Mouse (Mus musculus): ENCODE measurements around the gene Cmas. TPM values are rescaled to one million over a fixed set of nuclear protein-coding genes. Genes with fewer than 3 reads are reported as not detected.

Gene Cmas
- polyA plus RNA-seq, 1 experiment from 2014 or later: 85.6 TPM

- Histone ChIP-seq H3K27me3 (ENCODE audit: control insufficient read depth, insufficient read depth, low read length) (no peaks in the 10 kb centered on the region), H3K4me1 (ENCODE audit: control insufficient read depth, insufficient read depth, low read length) (no peaks in the 10 kb centered on the region), H3K4me3 (ENCODE audit: low read length) (no peak overlapping the region), H3K9me3 (ENCODE audit: control insufficient read depth, low read length) (no peaks in the 10 kb centered on the region), H3K36me3 (ENCODE audit: control insufficient read depth, insufficient read depth, low read length) (no peaks in the 10 kb centered on the region), H3K4me2 (replicated peaks; ENCODE audit: low read depth, low read length) (no peak overlapping the region), H3K27ac (ENCODE audit: low read depth, low read length) (no peak overlapping the region), H3K9ac (ENCODE audit: low read depth, low read length) (no peak overlapping the region)
- no peak for ATAC-seq (ENCODE audit: low FRiP score, low TSS enrichment)
- WGBS: 78% methylated on average over 7 of the region's 7 CpGs
These were observed 9.7 kb upstream of the Cmas start for GRCm38 (mm10) chr6:142746765-142747164.

DNA sequence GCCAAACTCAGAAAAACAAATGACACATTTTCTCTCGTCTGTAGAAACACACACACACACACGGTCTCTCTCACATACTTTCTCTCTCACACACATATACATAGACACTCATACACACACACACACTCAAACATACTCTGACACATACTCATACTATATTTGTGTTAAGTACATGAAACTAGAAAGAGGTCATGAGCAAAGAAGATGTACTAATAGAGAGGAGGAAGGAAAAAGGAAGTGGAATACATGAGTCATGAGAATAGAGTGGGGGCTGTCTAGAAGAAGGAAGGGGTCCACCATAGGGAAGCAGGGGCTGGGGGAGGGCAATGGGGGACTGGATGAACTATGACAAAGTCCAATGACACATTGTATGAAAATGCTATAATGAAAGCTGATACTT is 9.3 kb upstream of the Cmas start:
- WGBS: 83% methylated on average over 2 of the region's 2 CpGs
- H3K4me3 ChIP-seq (ENCODE audit: low read length): no peak overlapping the region
- H3K4me1 ChIP-seq (ENCODE audit: control insufficient read depth, insufficient read depth, low read length): no peaks in the 10 kb centered on the region
- H3K9me3 ChIP-seq (ENCODE audit: control insufficient read depth, low read length): no peaks in the 10 kb centered on the region
- no peaks in the 10 kb centered on the region for H3K27me3 ChIP-seq (ENCODE audit: control insufficient read depth, insufficient read depth, low read length)
- no peak overlapping the region for H3K9ac ChIP-seq (ENCODE audit: low read depth, low read length)
- H3K4me2 ChIP-seq (replicated peaks; ENCODE audit: low read depth, low read length): no peak overlapping the region
- H3K27ac ChIP-seq (ENCODE audit: low read depth, low read length): no peak overlapping the region
- H3K36me3 ChIP-seq (ENCODE audit: control insufficient read depth, insufficient read depth, low read length): no peaks in the 10 kb centered on the region
- no peak for ATAC-seq (ENCODE audit: low FRiP score, low TSS enrichment)

- H3K4me2 ChIP-seq (replicated peaks; ENCODE audit: low read depth, low read length): no peak overlapping the region
- H3K36me3 ChIP-seq (ENCODE audit: control insufficient read depth, insufficient read depth, low read length): no peaks in the 10 kb centered on the region
- H3K9me3 ChIP-seq (ENCODE audit: control insufficient read depth, low read length): no peaks in the 10 kb centered on the region
- no peaks in the 10 kb centered on the region for H3K4me1 ChIP-seq (ENCODE audit: control insufficient read depth, insufficient read depth, low read length)
- H3K27ac ChIP-seq (ENCODE audit: low read depth, low read length): no peak overlapping the region
- H3K9ac ChIP-seq (ENCODE audit: low read depth, low read length): no peak overlapping the region
- no peak overlapping the region for H3K4me3 ChIP-seq (ENCODE audit: low read length)
- peaks cover 4% of the 10 kb centered on the region; the same call in 1 of the 2 replicates for H3K27me3 ChIP-seq (ENCODE audit: control insufficient read depth, insufficient read depth, low read length)
- WGBS: 70% methylated on average over 8 of the region's 8 CpGs
- ATAC-seq (ENCODE audit: low FRiP score, low TSS enrichment): no peak
These were observed 8.3 kb upstream of the Cmas start for GRCm38 (mm10) chr6:142748057-142748708.

GRCm38 (mm10) chr6:142751365-142751764 is 5.1 kb upstream of the Cmas start:
- peaks cover 6% of the 10 kb centered on the region; the same call in 1 of the 2 replicates for H3K27me3 ChIP-seq (ENCODE audit: control insufficient read depth, insufficient read depth, low read length)
- no peak overlapping the region for H3K4me2 ChIP-seq (replicated peaks; ENCODE audit: low read depth, low read length)
- H3K4me1 ChIP-seq (ENCODE audit: control insufficient read depth, insufficient read depth, low read length): no peaks in the 10 kb centered on the region
- H3K9ac ChIP-seq (ENCODE audit: low read depth, low read length): no peak overlapping the region
- H3K9me3 ChIP-seq (ENCODE audit: control insufficient read depth, low read length): no peaks in the 10 kb centered on the region
- H3K36me3 ChIP-seq (ENCODE audit: control insufficient read depth, insufficient read depth, low read length): no peaks in the 10 kb centered on the region
- WGBS: 50% methylated on average over 9 of the region's 9 CpGs
- ATAC-seq (ENCODE audit: low FRiP score, low TSS enrichment): peak; percentile 47; the same call in 1 of the 2 replicates
- H3K27ac ChIP-seq (ENCODE audit: low read depth, low read length): no peak overlapping the region
- H3K4me3 ChIP-seq (ENCODE audit: low read length): no peak overlapping the region

- ATAC-seq (ENCODE audit: low FRiP score, low TSS enrichment): no peak
- Histone ChIP-seq H3K9ac (ENCODE audit: low read depth, low read length) (no peak overlapping the region), H3K9me3 (ENCODE audit: control insufficient read depth, low read length) (no peaks in the 10 kb centered on the region), H3K4me1 (ENCODE audit: control insufficient read depth, insufficient read depth, low read length) (no peaks in the 10 kb centered on the region), H3K27ac (ENCODE audit: low read depth, low read length) (no peak overlapping the region), H3K36me3 (ENCODE audit: control insufficient read depth, insufficient read depth, low read length) (no peaks in the 10 kb centered on the region), H3K27me3 (ENCODE audit: control insufficient read depth, insufficient read depth, low read length) (peaks cover 6% of the 10 kb centered on the region; the same call in 1 of the 2 replicates), H3K4me2 (replicated peaks; ENCODE audit: low read depth, low read length) (no peak overlapping the region), H3K4me3 (ENCODE audit: low read length) (no peak overlapping the region)
- 37% methylated on average over 14 of the region's 14 CpGs for WGBS
These were observed 3.9 kb upstream of the Cmas start for GRCm38 (mm10) chr6:142752331-142753246.

DNA sequence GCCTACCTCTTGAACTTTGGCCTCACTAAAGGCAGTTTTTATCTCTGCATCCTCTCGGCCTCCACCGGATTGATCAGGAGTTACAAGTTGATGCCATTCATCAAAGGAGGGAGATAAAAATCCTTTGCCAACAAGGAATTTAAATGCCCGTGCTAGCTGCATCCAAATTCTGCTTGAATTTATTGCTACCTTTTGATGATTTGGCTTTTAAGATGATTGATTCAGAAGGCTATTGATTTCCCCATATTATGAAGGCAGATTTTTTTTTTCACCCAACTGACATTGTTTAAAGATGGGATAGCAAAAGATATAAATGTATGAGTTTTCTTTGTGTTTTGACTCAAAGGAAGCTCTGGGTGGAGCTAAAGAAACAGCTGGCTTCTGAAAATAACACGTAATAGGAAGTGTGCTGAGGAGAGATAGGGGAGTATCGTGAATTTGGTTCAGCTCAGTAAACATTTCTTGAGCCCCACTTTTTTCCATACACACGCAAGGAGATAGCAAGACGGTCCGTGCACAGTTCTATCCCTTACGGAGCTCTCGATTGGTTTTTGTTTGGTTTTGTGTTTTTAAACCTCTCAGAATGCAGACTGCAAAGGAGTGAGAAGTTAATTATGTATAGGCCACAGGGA is 964 bp downstream of the Cmas start:
- H3K4me2 ChIP-seq (replicated peaks; ENCODE audit: low read depth, low read length): peak overlapping the region; percentile 84
- H3K9ac ChIP-seq (ENCODE audit: low read depth, low read length): peak overlapping the region; percentile 87
- no peaks in the 10 kb centered on the region for H3K9me3 ChIP-seq (ENCODE audit: control insufficient read depth, low read length)
- peaks cover 6% of the 10 kb centered on the region; the same call in 1 of the 2 replicates for H3K27me3 ChIP-seq (ENCODE audit: control insufficient read depth, insufficient read depth, low read length)
- peak overlapping the region; percentile 91 for H3K4me3 ChIP-seq (ENCODE audit: low read length)
- H3K4me1 ChIP-seq (ENCODE audit: control insufficient read depth, insufficient read depth, low read length): peaks cover 7% of the 10 kb centered on the region
- H3K27ac ChIP-seq (ENCODE audit: low read depth, low read length): peak overlapping the region; percentile 67; the same call in 1 of the 2 replicates
- H3K36me3 ChIP-seq (ENCODE audit: control insufficient read depth, insufficient read depth, low read length): peaks cover 17% of the 10 kb centered on the region; the same call in 1 of the 2 replicates
- WGBS: 43% methylated on average over 10 of the region's 10 CpGs
- no peak; the same call in 1 of the 2 replicates for ATAC-seq (ENCODE audit: low FRiP score, low TSS enrichment)

GRCm38 (mm10) chr6:142757976-142758375 is 1.5 kb downstream of the Cmas start:
- peak overlapping the region; percentile 91; the same call in 1 of the 2 replicates for H3K4me3 ChIP-seq (ENCODE audit: low read length)
- H3K9me3 ChIP-seq (ENCODE audit: control insufficient read depth, low read length): no peaks in the 10 kb centered on the region
- WGBS: 93% methylated on average over 6 of the region's 6 CpGs
- peaks cover 4% of the 10 kb centered on the region; the same call in 1 of the 2 replicates for H3K27me3 ChIP-seq (ENCODE audit: control insufficient read depth, insufficient read depth, low read length)
- no peak overlapping the region for H3K27ac ChIP-seq (ENCODE audit: low read depth, low read length)
- peak overlapping the region; percentile 87; the same call in 1 of the 2 replicates for H3K9ac ChIP-seq (ENCODE audit: low read depth, low read length)
- ATAC-seq (ENCODE audit: low FRiP score, low TSS enrichment): no peak
- peaks cover 7% of the 10 kb centered on the region for H3K4me1 ChIP-seq (ENCODE audit: control insufficient read depth, insufficient read depth, low read length)
- peaks cover 17% of the 10 kb centered on the region; the same call in 1 of the 2 replicates for H3K36me3 ChIP-seq (ENCODE audit: control insufficient read depth, insufficient read depth, low read length)
- H3K4me2 ChIP-seq (replicated peaks; ENCODE audit: low read depth, low read length): peak overlapping the region; percentile 84

DNA sequence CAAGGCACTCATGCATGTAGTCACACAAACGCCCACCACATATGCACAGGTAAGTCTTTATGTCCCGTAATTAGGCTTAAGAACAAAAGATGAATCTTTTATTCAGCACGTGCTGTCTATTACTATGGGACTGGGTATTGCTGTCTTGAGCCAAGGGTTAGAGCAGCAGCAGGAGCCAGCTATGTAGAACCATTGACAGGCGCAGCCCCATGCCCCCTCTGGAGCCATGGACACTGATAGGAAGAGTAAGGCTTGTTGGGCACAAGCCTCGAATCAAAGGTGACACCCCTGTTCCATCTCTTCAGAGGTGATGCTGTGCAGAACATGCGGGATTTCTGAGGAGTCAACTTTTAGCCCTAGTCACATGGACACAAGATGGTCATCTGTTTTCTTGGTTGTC is 2.1 kb downstream of the Cmas start:
- 0 out of 2 replicates have a peak overlapping the region, but pooled peaks have one; percentile 12 for H3K9ac ChIP-seq (ENCODE audit: low read depth, low read length)
- no peak overlapping the region; the same call in 1 of the 2 replicates for H3K4me2 ChIP-seq (replicated peaks; ENCODE audit: low read depth, low read length)
- H3K27me3 ChIP-seq (ENCODE audit: control insufficient read depth, insufficient read depth, low read length): 0 out of 2 replicates have a peak, but pooled peaks cover 3% of the 10 kb centered on the region
- no peak overlapping the region for H3K4me3 ChIP-seq (ENCODE audit: low read length)
- peaks cover 17% of the 10 kb centered on the region; the same call in 1 of the 2 replicates for H3K36me3 ChIP-seq (ENCODE audit: control insufficient read depth, insufficient read depth, low read length)
- WGBS: 93% methylated on average over 6 of the region's 6 CpGs
- H3K27ac ChIP-seq (ENCODE audit: low read depth, low read length): no peak overlapping the region
- H3K4me1 ChIP-seq (ENCODE audit: control insufficient read depth, insufficient read depth, low read length): peaks cover 7% of the 10 kb centered on the region
- no peak for ATAC-seq (ENCODE audit: low FRiP score, low TSS enrichment)
- no peaks in the 10 kb centered on the region for H3K9me3 ChIP-seq (ENCODE audit: control insufficient read depth, low read length)
